Mouse (Mus musculus): ENCODE data around the gene Coro2a. TPM values are rescaled to one million over a fixed set of nuclear protein-coding genes. Genes with fewer than 3 reads are reported as not detected.

Gene Coro2a
- total and polyA plus RNA-seq, 2 experiments from 2014 or later, result 0.26 to 1.6 TPM

- no peaks in the 10 kb centered on the region for H3K36me3 ChIP-seq (replicated peaks; ENCODE audit: control insufficient read depth, insufficient read depth, low read length)
- DNase-seq (ENCODE audit: low spot score) (no peak), ATAC-seq (ENCODE audit: insufficient read depth, low read depth) (no peak)
- H3K4me3 ChIP-seq (ENCODE audit: low read depth, low read length), result no peak overlapping the region
- no peak overlapping the region for H3K9ac ChIP-seq (replicated peaks; ENCODE audit: low read depth, low read length)
- WGBS, result 67% methylated on average over 6 of the region's 6 CpGs
- no peak overlapping the region for H3K27ac ChIP-seq (ENCODE audit: low read depth)
- no peaks in the 10 kb centered on the region for H3K9me3 ChIP-seq (replicated peaks; ENCODE audit: control insufficient read depth, low read length)
- no peak for TF ChIP-seq CTCF (IDR thresholded peaks at IDR 0.05; ENCODE audit: low read depth)
- no peak for TF ChIP-seq EP300 (IDR thresholded peaks at IDR 0.05; ENCODE audit: low read depth)
- H3K27me3 ChIP-seq (ENCODE audit: control insufficient read depth, insufficient read depth, low read length), result peaks cover 46% of the 10 kb centered on the region
- peaks cover 4% of the 10 kb centered on the region; the same call in 1 of the 2 replicates for H3K4me1 ChIP-seq (ENCODE audit: control insufficient read depth, insufficient read depth)
- H3K4me2 ChIP-seq (ENCODE audit: low read depth, low read length), result no peak overlapping the region
Measured at GRCm38 (mm10) chr4:46596398-46596797, 5.6 kb downstream of the Coro2a start.

GRCm38 (mm10) chr4:46594131-46594530 lies 7.9 kb downstream of the Coro2a start:
- DNase-seq (ENCODE audit: low spot score), result no peak
- Histone ChIP-seq H3K9ac (replicated peaks; ENCODE audit: low read depth, low read length) (no peak overlapping the region), H3K9me3 (replicated peaks; ENCODE audit: control insufficient read depth, low read length) (no peaks in the 10 kb centered on the region), H3K4me1 (ENCODE audit: control insufficient read depth, insufficient read depth) (no peaks in the 10 kb centered on the region), H3K4me2 (ENCODE audit: low read depth, low read length) (no peak overlapping the region), H3K4me3 (ENCODE audit: low read depth, low read length) (no peak overlapping the region), H3K36me3 (replicated peaks; ENCODE audit: control insufficient read depth, insufficient read depth, low read length) (no peaks in the 10 kb centered on the region), H3K27ac (ENCODE audit: low read depth) (no peak overlapping the region), H3K27me3 (ENCODE audit: control insufficient read depth, insufficient read depth, low read length) (peaks cover 26% of the 10 kb centered on the region)
- no peak for ATAC-seq (ENCODE audit: insufficient read depth, low read depth)
- 74% methylated on average over 5 of the region's 5 CpGs for WGBS
- no peak for TF ChIP-seq EP300 (IDR thresholded peaks at IDR 0.05; ENCODE audit: low read depth)
- TF ChIP-seq CTCF (IDR thresholded peaks at IDR 0.05; ENCODE audit: low read depth), result no peak

GRCm38 (mm10) chr4:46593472-46593871 lies 8.5 kb downstream of the Coro2a start:
- DNase-seq (ENCODE audit: low spot score), result no peak
- H3K27ac ChIP-seq (ENCODE audit: low read depth), result no peak overlapping the region
- H3K4me1 ChIP-seq (ENCODE audit: control insufficient read depth, insufficient read depth), result no peaks in the 10 kb centered on the region
- 42% methylated on average over 5 of the region's 6 CpGs for WGBS
- no peak for ATAC-seq (ENCODE audit: insufficient read depth, low read depth)
- H3K36me3 ChIP-seq (replicated peaks; ENCODE audit: control insufficient read depth, insufficient read depth, low read length), result no peaks in the 10 kb centered on the region
- TF ChIP-seq EP300 (IDR thresholded peaks at IDR 0.05; ENCODE audit: low read depth) (no peak), CTCF (IDR thresholded peaks at IDR 0.05; ENCODE audit: low read depth) (no peak)
- no peak overlapping the region for H3K4me2 ChIP-seq (ENCODE audit: low read depth, low read length)
- H3K9me3 ChIP-seq (replicated peaks; ENCODE audit: control insufficient read depth, low read length), result no peaks in the 10 kb centered on the region
- H3K27me3 ChIP-seq (ENCODE audit: control insufficient read depth, insufficient read depth, low read length), result peaks cover 22% of the 10 kb centered on the region
- H3K4me3 ChIP-seq (ENCODE audit: low read depth, low read length), result no peak overlapping the region
- H3K9ac ChIP-seq (replicated peaks; ENCODE audit: low read depth, low read length), result no peak overlapping the region

GRCm38 (mm10) chr4:46591833-46592520 lies 10.0 kb downstream of the Coro2a start:
- Histone ChIP-seq H3K9ac (replicated peaks; ENCODE audit: low read depth, low read length) (no peak overlapping the region), H3K27ac (ENCODE audit: low read depth) (no peak overlapping the region), H3K36me3 (replicated peaks; ENCODE audit: control insufficient read depth, insufficient read depth, low read length) (no peaks in the 10 kb centered on the region), H3K4me1 (ENCODE audit: control insufficient read depth, insufficient read depth) (no peaks in the 10 kb centered on the region; the same call in 1 of the 2 replicates), H3K9me3 (replicated peaks; ENCODE audit: control insufficient read depth, low read length) (no peaks in the 10 kb centered on the region), H3K4me2 (ENCODE audit: low read depth, low read length) (no peak overlapping the region), H3K4me3 (ENCODE audit: low read depth, low read length) (no peak overlapping the region), H3K27me3 (ENCODE audit: control insufficient read depth, insufficient read depth, low read length) (peaks cover 14% of the 10 kb centered on the region)
- no peak for ATAC-seq (ENCODE audit: insufficient read depth, low read depth)
- no peak for DNase-seq (ENCODE audit: low spot score)
- TF ChIP-seq CTCF (IDR thresholded peaks at IDR 0.05; ENCODE audit: low read depth) (no peak), EP300 (IDR thresholded peaks at IDR 0.05; ENCODE audit: low read depth) (no peak)
- WGBS, result 84% methylated on average over 9 of the region's 9 CpGs

- H3K36me3 ChIP-seq (replicated peaks; ENCODE audit: control insufficient read depth, insufficient read depth, low read length), result no peaks in the 10 kb centered on the region
- peaks cover 3% of the 10 kb centered on the region; the same call in 1 of the 2 replicates for H3K27me3 ChIP-seq (ENCODE audit: control insufficient read depth, insufficient read depth, low read length)
- no peaks in the 10 kb centered on the region for H3K9me3 ChIP-seq (replicated peaks; ENCODE audit: control insufficient read depth, low read length)
- no peak overlapping the region for H3K9ac ChIP-seq (replicated peaks; ENCODE audit: low read depth, low read length)
- no peak overlapping the region for H3K4me2 ChIP-seq (ENCODE audit: low read depth, low read length)
- TF ChIP-seq CTCF (IDR thresholded peaks at IDR 0.05; ENCODE audit: low read depth), result no peak
- no peak for TF ChIP-seq EP300 (IDR thresholded peaks at IDR 0.05; ENCODE audit: low read depth)
- 55% methylated on average over 4 of the region's 4 CpGs for WGBS
- H3K4me1 ChIP-seq (ENCODE audit: control insufficient read depth, insufficient read depth), result peaks cover 4% of the 10 kb centered on the region; the same call in 1 of the 2 replicates
- no peak overlapping the region for H3K4me3 ChIP-seq (ENCODE audit: low read depth, low read length)
- no peak overlapping the region for H3K27ac ChIP-seq (ENCODE audit: low read depth)
- DNase-seq (ENCODE audit: low spot score) (no peak), ATAC-seq (ENCODE audit: insufficient read depth, low read depth) (no peak)
Measured at GRCm38 (mm10) chr4:46590810-46591209, 11.2 kb downstream of the Coro2a start.
